Mouse (Mus musculus): ENCODE measurements at regions not wholly inside any gene's neighbourhood (a gene's known extent, or its start where the extent isn't known, plus 50 kb on each side); places are given as distances from the start of the nearest gene placed in this dataset.

DNA sequence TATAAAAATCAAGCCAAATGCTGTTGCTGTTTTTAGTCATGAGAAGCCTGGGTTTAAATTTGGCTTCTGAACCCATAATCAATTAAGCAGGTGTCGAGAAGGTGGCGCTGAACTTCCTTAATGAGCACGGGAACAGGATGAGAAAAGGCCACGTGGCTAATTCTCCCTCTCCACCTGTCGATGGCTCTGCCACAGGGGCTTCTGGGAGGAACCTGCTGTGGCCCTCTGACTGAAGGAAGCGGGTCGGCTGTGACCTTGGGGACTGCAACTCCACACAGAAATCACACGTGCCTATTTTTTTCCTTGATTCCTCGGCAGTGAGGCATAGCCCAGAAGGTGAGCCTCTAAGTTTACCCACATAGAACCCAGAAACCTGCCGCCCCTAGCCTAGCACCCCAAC, 244.8 kb upstream of the Sulf2 start:
- DNase-seq = no peak

DNA sequence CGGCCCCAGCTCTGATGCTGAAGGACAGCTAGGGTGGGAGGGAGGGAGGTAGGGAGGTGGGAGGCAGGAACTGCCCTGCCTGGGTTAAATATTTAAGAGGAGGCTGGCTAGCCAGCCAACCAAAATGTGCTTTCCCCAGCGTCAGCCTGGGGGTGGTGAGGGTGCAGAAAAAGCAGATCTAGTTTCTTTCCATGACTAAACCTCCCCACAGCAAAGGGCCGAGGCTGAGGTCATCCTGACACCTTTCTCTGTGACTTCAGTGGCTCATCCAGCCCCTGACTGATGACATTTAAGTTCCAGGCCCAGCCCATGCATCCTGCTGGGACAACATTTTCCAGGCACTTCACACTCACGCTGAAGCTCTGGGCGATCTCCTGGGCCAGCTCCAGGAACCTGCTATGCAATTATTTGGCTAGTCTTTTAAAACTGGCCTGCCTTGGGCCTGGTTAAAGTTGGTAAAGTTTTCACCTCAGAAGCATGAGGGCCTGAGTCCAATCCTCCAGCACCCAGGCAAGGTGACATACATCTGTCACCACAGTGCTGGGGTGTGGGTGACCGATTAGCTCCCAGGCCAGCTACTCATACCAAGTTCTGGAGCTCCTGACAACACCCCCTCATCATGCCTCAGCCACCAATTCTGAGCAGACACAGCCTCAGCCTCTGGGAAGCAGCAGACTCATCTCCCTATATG, 243.8 kb upstream of the Sulf2 start:
- DNase-seq = no peak

DNA sequence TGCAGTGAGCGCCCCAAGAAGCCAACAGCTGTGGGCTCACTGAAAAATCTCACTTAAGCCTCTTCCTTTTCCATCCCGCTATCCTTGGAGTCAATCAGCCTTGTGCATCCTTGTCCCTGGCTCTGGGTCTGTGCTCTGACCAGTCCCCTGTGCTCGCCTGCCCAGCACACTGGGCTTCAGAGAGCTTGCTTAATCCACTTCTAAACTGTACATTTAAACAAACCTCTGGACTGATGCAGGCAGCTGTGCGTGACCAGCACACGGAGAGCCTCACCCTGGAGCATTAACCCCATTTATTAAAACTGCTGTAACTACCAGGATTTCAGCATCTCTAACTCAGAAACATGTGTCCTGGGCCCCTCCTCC, 243.3 kb upstream of the Sulf2 start:
- no peak for DNase-seq

GRCm38 (mm10) chr2:166398156-166398555, 242.7 kb upstream of the Sulf2 start:
- no peak for DNase-seq

GRCm38 (mm10) chr2:166394666-166395065, 239.2 kb upstream of the Sulf2 start:
- DNase-seq = no peak

- no peak for DNase-seq
These were observed 235.7 kb upstream of the Sulf2 start for GRCm38 (mm10) chr2:166391176-166391575.

GRCm38 (mm10) chr2:166388050-166388449, 232.6 kb upstream of the Sulf2 start:
- no peak for DNase-seq

DNA sequence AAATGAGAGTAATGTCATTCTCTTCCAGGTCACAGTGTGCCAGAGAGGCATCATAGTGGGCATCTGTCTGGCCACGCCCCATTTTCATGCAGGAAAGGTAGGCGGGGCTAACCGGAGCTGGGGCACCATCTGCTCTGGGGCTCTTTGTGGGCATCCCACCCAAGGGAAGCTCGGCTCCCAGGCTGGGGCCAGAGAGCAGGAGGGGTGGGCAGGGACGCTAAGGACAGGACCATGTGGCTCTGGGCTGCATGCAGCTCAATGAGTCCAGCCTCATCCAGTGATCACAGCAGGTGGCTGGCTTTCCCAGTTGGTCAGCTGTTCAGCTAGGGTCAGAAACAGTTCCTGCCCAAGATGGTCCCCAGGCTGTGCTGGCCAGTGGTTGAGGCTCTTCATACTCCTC, 231.4 kb upstream of the Sulf2 start:
- peak in 1 of 2 experiments; percentile 27 for DNase-seq

- DNase-seq = no peak
These were observed 229.1 kb upstream of the Sulf2 start for GRCm38 (mm10) chr2:166384583-166384982.

- DNase-seq = no peak
These were observed 227.9 kb upstream of the Sulf2 start for GRCm38 (mm10) chr2:166383356-166383755.

DNA sequence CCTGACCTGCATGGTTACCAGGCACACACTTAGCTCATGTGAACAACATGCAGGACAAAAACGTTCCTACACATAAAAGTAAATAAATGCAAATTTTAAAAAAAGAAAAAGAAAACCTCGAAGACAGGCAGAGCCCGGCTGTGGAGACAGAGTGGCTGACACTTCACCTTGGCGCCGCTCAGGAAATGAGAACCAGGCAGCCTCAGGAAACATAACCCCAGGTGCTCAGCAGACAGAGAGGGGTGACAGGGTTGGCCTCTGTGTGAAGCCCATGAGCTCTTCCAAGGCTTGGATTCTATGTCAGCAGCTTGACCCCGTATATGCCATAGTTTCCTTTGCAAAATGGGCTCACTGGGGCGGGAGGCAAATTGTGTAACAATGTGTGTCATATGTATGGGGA, 226.7 kb upstream of the Sulf2 start:
- DNase-seq = no peak

DNA sequence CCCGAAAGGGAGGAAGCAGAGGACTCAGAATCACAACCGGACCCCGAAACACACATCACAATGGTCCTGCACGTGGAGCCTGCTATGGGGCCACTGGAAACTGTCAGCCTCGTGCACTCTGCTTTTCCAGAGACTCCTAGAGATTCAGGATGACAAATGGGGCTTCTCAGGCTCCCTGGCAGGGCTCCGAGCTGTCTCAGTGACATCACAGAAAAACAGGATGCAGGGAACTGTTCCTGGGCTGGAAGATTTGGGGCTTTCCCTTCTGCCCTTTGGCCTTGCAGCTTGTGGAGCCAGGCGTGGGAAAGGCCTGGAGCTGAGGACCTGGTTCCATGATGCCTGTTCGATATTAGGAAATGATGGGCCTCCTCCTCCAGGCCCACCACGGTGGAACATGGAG, 225.4 kb upstream of the Sulf2 start:
- DNase-seq = no peak

GRCm38 (mm10) chr2:166378325-166378724, 222.9 kb upstream of the Sulf2 start:
- DNase-seq = no peak

GRCm38 (mm10) chr2:166377329-166377728, 221.9 kb upstream of the Sulf2 start:
- DNase-seq = peak; percentile 38 to 64

GRCm38 (mm10) chr2:166375639-166376038, 220.2 kb upstream of the Sulf2 start:
- DNase-seq = no peak

DNA sequence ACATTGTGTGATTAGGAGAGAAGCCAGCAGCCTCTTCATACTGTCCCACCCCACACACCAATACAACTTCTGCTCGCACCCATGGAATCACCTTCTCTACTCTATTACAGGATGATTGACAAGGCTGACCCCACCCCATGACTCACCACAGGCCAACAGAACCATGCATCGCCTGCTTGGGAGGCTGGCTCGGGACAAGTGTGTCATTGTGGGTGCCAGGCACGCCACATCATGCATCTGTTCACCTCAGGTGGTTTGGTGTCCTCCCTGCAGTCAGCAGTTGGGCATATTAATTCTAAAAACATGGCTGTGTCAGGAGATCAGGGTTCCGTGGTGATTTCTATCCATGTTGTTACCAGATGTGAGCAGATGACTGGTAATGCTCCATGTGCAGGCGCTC, 215.3 kb upstream of the Sulf2 start:
- DNase-seq = no peak

GRCm38 (mm10) chr2:166361645-166362044, 206.2 kb upstream of the Sulf2 start:
- DNase-seq = no peak

GRCm38 (mm10) chr2:166360786-166361185, 205.3 kb upstream of the Sulf2 start:
- no peak for DNase-seq

DNA sequence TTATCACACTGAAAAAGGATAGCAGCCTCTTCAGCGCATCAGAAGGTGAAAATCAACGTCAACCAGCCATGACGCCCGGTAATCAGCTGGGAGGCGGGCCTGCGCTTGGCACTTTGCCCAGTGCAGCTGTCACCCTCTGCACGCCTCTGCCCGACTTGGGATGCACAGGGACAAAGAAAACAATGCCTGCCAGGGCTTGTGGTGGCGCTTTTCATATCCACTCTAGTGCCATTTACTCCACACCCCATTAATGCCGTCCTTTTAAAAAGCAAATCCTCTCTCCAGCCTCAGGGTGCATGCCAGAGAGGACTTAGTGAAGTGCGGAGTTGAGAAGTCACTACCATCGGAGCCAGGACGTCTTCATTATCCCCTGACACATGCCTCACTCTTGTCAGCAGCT, 204.5 kb upstream of the Sulf2 start:
- DNase-seq = peak in 1 of 2 experiments; percentile 33

GRCm38 (mm10) chr2:166357824-166358223, 202.4 kb upstream of the Sulf2 start:
- DNase-seq = peak in 1 of 2 experiments; percentile 32

GRCm38 (mm10) chr2:166355944-166356343, 200.5 kb upstream of the Sulf2 start:
- DNase-seq = peak in 1 of 2 experiments; percentile 65

GRCm38 (mm10) chr2:166355446-166355845, 200.0 kb upstream of the Sulf2 start:
- no peak for DNase-seq

DNA sequence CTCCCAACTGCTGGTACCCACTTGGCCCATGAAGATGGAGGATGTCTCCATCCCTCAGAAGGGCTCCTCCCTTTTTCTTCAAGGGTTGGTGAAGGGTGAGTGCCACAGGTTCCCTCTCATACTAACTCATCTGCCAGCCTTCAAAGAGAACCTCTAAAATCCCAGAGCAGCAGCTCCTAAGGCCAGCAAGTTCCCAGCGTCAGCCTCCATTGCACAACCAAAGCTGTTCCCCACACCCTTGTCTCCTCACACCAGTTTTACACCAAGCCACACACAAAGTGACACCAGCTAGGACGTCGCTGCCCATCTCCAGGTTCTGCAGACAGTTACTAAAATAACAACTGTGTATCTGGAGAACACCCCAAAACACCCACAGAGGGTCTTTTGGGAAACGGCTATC, 198.9 kb upstream of the Sulf2 start:
- DNase-seq = no peak

- no peak for DNase-seq
These were observed 198.1 kb upstream of the Sulf2 start for GRCm38 (mm10) chr2:166353447-166354111.

DNA sequence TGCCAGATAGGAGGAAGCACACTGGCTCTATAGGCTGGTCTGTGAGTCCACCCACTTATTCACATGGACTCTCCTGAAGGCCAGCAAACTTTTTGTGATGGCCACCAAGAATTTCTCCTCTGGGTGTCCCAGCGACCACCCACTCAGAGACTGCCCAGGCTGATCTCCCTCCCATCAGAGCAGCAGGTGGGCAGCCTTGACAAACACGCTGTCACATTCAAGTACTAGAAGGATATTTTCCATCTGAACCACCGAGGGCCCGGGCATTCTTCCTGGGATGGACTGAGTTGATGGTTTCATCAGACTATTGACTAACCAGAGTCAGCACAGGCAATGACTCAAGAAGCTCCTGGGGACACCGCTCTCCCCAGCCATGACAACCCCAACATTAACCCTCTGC, 196.5 kb upstream of the Sulf2 start:
- no peak for DNase-seq

Data from cerebellum, postnatal 14 days (tissue).